Mouse (Mus musculus) urinary bladder, postnatal 36 days (tissue): ENCODE measurements at regions not wholly inside any gene's neighbourhood (a gene's known extent, or its start where the extent isn't known, plus 50 kb on each side); places are given as distances from the start of the nearest gene placed in this dataset.
A peak's percentile ranks its signal among the peaks of the same experiment; 100 is the strongest.

Source experiments
- DNase-seq, 2 experiments: peaks; one replicate each; pipeline ENCODE4 v3.0.0; 2022; ENCODE audit warnings: low spot score in 2 of 2, mixed read lengths in 1 of 2

DNA sequence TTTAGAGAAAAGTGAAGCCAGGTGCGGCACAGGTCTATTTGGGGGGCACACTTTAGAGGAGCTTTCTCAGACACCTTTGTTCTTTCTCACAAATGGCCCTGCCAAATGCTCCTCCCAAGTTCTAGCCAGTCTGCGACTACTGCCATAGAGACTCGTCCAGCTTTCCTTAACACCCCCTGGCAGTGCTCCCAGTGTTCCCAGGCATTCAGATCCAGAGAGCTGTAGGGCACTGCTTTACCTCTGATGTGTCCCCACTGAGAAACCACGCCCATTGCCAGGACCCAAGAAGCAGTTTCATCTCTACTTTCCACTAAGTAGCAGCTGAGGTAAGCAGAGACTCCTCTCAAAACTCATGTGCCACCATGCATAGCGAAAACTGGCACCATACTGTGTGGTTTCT lies 102.3 kb upstream of the Mgmt start:
- no peak for DNase-seq

DNA sequence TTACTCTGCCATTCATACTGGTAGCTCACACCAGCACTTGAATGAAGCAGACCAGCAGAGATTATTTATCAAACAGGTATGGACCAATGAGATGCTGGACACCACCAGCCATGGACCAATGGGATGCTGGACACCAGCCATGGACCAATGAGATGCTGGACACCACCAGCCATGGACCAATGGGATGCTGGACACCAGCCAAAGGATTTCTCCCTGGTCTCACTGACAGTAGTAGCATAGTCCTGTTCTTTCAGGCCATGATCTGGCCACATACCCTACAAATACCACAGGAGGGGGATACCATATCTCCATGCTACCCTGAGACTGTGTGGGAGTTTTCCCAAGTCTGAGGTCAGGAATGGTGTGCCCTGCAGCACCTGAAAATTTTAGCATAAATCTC lies 98.0 kb upstream of the Mgmt start:
- DNase-seq, result no peak

DNA sequence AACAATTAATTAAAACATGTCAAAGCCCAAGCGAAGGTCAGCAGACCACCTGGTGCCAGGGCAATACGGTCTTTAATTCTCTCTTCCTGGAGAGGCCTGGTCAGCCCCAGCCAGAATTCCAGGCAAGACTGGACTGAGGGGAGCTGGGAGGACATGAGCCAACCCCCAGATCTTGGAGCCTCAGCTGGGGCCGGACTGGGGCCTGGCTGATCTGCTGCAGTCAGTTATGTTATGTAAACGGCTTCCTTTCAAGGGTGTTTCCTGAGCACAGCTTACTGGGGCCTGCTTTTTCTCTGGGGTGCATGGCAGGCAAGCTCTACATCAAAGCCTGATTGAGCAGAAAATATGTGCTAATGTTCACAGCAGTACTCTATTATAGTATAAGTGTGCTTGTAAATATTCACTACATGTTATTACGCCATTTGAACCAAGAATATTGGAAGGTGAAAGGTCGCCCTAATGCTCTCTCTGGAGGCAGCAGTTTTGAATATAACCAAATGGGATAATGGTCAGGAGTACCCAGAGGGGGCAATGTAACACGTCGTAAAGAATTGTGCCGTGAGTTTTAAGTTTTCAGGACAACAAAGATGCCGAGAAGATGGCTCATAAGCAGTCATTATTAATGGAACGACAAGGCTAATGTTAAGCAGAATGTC lies 96.5 kb upstream of the Mgmt start:
- no peak for DNase-seq

DNA sequence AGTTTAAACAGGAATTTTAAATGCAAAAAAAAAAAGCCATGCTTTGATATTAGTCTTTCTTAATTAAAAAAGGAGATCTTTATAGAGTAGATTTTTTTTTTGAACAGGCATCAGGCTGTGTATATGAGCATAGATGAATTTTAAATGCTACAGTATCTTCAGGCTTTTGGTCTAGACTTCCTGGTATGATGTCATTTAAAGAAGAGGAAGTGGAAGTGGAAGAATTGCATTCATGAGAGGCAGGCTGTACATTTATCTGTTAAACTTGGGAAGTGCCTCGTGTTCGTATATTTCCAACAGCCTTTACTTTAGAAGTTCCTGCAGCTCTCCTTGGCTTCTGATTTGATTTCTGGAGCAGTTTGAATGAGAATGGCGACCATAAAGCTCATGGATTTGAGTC lies 95.8 kb upstream of the Mgmt start:
- no peak for DNase-seq

DNA sequence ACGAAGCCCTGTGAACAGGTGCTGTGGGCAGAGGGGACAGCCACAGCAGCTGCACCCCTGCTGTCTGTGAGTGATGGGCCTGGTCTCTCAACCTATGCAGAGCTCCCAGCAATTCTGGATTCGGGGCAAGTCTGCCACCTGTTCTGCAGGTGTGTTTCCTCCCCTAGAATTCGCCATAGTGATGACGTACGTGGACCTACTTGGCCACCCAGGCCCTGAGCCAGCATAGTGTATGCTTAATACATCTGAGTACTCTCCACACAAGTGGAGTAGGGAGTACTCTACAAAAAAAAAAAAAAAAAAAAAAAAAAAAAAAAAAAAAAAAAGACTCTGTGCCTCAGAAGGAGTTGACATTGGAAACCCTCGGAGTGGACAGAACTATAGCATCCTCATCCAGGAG lies 87.3 kb upstream of the Mgmt start:
- DNase-seq, result no peak

DNA sequence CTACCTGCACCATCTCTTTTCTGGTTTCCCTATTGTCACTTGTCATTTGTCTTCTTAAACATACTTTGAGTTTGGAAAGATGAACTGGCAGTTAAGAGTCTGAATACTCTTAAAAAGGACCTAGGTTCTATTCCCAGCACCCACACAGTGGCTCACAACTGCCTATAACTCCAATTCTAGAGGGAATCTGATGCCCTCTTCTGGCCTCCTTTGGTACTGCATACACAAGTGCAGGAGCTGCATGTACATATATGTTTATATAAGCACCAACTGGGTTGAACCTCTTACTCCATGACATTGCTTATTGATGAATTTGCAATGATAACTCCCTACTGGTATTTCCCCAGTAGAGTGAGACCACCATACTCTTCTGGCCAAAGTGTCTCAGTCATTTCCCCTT lies 86.4 kb upstream of the Mgmt start:
- DNase-seq, result no peak

DNA sequence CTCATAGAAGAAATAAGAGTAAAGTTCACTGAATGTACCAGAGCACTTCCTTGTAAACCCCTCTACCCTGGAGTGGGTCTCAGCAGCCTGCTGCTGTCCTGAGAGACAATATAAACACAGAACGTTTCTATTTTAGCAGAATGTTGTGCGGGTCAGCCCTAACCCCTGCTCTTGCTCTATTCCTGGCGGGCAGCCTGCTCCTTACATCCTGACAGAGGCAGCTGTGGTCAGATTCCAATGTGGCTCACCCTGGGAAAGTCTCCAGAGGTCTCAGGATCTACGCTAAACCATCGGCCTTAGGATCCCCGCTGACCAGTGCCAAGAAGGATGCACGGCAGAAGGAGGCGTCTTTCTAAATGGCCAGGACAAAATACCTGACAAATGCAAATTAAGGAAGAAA lies 84.8 kb upstream of the Mgmt start:
- no peak for DNase-seq

DNA sequence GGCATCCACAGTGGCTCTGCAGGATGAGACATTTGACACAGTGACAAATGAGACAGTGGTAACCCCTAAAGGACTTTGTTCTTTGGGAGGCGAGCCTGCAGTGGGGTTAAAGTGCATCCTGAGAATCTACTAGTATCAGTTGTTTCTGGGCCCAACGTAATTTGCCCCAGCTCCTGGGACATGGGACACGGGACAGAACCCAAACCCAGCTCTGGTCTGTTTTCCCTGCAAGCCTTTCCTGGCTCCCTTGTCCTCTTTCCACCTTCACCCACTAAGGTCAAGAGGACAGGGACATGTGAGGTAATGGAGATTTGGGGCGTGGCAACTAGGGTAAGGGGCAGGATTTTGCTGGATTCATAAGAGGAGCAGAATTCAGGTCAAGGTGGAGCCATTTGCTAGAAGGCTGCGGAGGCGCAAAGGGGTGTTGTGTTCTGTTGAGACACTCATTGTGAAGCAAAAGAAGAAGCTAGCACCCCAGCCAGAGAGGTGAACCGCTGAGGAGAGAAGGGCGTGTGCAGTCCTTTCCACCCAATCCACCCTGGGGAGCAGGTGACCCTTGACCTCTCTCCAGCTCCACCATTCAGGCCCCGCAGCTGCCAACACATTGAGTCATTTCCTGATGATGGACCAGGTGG lies 80.6 kb upstream of the Mgmt start:
- no peak for DNase-seq

DNA sequence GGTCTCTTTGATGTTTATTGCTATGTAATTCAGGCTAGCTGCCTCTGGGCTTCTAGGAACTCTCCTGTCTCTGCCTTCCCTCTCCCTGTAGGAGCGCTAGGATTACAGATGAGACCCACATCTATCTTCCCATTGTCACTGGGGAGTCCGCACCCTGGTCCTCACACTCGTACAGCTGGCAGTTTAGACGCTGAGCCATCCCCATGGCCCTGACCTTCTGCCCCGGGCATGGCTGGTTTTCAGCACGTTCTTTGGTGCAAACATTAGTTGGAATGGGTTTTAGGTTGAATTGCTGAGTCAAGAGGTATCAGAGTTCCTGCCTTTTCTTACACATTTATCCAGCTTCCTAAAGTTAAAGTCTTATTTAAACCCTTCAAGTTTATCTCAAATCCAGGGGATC lies 79.7 kb upstream of the Mgmt start:
- DNase-seq, result no peak

DNA sequence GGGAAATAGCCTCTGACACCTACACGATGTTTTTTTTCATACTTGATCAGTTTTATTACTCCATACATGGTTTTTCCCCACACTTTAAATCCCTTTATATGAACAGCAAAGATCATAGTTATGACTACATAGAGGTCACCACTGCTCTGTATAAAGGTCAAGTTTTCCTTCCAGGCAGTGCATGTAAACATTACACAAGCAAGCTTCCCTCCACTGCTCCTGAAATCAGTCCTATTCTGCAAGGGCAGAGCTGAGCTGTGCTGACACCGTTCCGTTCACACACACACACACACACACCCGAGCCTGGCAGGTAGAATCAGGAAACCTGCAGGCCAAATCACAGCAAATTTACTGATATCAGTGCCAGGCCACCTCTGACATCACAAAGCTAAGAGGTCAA lies 74.1 kb upstream of the Mgmt start:
- DNase-seq, result no peak

DNA sequence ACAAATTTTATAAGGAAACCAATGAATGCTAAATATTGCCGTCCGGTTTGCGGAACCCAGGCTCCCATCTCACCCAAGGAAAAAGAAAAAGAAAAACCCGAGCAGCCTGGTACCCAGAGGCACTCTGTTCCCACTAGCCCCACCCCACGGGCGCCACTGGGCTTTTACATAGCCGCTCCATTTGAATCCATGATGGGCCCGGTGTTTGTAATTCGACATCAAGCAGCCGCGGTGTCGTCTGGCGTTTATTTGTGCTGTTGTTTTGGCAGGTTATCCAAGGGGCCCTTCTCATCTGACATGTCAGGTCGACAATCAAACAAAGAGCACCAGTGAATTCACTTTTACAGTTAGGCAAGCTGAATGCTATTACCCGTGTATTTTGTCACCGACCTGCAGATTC lies 68.8 kb upstream of the Mgmt start:
- DNase-seq, result no peak

DNA sequence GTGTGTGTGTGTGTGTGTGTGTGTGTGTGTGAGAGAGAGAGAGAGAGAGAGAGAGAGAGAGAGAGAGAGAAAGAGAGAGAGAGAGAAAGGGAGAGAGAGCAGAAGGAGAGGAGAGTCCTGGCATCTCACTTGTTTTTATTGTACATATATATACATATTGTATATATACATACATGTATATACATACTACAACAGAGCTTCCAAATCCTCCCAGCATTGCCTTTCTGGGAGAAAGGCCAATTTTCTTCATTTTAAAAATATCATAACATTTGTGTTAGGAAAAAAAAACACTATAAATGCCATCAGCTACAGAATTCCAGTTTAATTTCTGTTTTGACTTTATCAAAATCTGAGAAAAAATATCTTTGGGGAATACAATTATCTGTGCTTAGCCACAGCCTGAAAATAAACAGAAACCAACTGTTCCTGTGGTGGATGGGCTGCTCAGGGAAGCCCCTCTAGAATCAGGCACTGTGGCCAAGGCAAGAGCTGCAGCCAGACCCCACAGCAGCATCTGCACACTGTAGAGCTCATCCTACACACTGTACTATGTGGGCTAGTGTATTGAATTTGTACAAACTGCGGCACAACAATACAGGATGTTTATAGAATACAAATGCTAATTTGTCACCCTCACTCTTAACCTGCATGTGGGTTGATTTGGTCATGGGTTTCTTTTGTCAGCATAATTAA lies 64.6 kb upstream of the Mgmt start:
- DNase-seq, result no peak

DNA sequence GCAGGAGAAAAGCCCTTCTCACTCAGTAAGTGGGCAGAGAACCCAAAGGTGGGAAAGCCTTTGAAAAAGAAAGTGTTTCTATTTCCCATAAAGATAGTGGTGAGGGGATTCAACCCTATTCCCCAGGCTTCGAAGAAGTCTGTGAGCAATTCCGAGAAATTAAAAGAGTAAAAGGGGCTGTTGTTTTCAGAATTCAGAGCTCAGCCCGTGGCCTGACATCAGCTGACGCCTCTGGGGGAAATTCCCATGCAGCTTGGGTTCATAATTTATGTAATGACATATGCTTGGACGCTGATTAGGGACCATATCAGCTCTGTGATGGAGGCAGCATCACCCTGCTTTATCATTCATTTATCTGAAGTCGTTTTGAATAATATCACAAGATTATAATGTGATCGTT lies 62.0 kb upstream of the Mgmt start:
- no peak for DNase-seq

DNA sequence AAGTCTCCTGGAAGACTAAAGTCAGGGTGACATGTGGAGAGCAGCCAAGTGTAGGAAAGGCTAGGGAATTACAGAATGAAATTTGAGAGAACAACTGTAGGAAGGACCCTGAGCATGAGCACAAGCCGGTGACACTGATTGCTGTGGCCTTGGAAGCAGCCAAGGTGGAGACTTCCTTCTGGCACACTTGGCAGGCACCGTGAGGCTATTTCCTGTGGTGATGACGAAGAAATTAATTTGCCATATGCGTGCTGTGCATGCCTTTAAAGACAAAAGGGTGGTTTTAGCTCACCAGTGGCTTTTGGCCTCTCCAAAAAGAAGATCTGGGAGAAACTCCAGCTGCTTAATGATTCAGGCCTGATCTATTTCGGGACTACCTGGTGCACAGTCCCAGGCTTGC lies 55.4 kb upstream of the Mgmt start:
- peak in 1 of 2 experiments; percentile 11 for DNase-seq

DNA sequence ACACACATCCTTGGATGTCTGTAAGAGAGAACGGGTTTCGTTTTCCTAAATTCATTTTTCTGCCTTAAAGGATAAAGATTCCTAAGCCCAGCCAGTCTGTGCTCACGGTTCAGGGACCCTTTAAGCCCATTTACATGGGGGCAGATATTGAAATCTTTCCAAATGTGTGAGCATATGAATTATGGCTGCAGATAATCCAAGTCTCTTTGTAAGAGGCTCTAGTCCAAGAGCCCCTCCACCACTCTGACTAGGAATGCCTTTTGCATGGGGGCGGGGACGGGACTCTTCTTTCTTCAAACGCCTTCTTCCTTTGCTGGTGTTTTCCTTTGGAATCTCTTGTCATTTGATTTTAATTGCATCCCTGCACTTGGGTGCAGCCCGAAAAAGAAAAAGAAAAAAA lies 54.2 kb upstream of the Mgmt start:
- no peak for DNase-seq

DNA sequence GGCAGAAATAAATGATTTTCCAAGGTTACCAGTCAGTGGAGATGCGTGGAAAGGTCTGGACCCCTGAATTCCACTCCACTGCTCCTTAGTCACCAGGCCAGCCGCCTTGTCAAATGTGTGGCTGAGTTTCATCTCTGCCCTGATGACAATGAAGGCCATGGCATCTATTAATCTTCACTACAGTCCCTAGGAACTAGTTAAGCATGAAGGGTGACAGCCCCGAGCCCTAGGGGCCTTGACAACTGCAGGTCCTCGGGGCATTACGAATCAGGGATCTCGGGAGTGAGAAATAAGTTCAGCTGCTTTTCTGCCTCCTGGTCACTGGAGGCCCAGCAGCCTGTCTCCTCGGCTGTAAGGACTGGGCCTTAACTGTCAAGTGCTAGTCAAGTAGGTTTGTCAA lies 51.7 kb upstream of the Mgmt start:
- no peak for DNase-seq

DNA sequence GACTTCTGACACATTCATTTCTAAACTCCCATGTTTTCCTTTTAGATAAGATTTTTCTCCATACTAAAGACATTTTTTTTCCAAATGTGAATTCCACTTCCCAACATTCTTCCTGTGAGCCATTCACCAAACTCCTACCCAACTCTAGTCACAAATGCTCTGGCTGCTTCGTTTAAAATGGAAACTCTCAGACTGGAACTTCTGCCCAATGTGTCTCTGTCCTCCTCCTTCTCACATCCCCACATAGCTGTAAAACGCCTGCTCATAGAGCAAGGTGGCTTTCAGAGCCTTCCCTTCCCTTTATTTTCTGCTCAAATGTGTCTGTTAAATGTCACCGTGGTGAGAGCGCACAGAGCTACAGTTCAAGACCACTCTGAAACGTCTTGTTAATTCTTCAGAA lies 50.1 kb upstream of the Mgmt start:
- no peak for DNase-seq
